Mouse (Mus musculus): ENCODE results near the gene Pomt2. TPM values are rescaled to one million over a fixed set of nuclear protein-coding genes. Genes with fewer than 3 reads are reported as not detected.

Pomt2 gene
- polyA plus RNA-seq, 1 experiment from 2014 or later = 9.5 TPM

- Histone ChIP-seq H3K4me1 (ENCODE audit: insufficient read depth, low read depth, low read length) (peaks cover 6% of the 10 kb centered on the region; the same call in 1 of the 2 replicates), H3K4me2 (replicated peaks; ENCODE audit: low read depth, low read length) (peak overlapping the region; percentile 67), H3K9ac (replicated peaks; ENCODE audit: low read depth) (peak overlapping the region; percentile 65), H3K4me3 (ENCODE audit: low read depth, low read length) (peak overlapping the region; percentile 82), H3K27ac (ENCODE audit: low read length) (peak overlapping the region; percentile 75), H3K9me3 (ENCODE audit: low read length) (no peaks in the 10 kb centered on the region), H3K36me3 (ENCODE audit: insufficient read depth, low read length) (no peaks in the 10 kb centered on the region), H3K27me3 (replicated peaks; ENCODE audit: insufficient read depth, low read length) (no peaks in the 10 kb centered on the region)
- DNase-seq (ENCODE audit: low spot score) (no peak), ATAC-seq (no peak)
- TF ChIP-seq EP300 (IDR thresholded peaks at IDR 0.05) = no peak
- WGBS = 15% methylated on average over 15 of the region's 15 CpGs
Measured at GRCm38 (mm10) chr12:87148136-87148535, 368 bp upstream of the Pomt2 start.

GRCm38 (mm10) chr12:87146966-87147365 is 802 bp downstream of the Pomt2 start, which contains the start of gene Gstz1:
Gene Gstz1 (plus strand): TSS chr12:87147165.
- peak; percentile 35 for TF ChIP-seq CTCF (IDR thresholded peaks at IDR 0.05)
- no peak for TF ChIP-seq EP300 (IDR thresholded peaks at IDR 0.05)
- Histone ChIP-seq H3K4me2 (replicated peaks; ENCODE audit: low read depth, low read length) (peak within 1 kb of the TSS; percentile 67), H3K4me3 (ENCODE audit: low read depth, low read length) (peak within 1 kb of the TSS; percentile 82), H3K27ac (ENCODE audit: low read length) (peak within 1 kb of the TSS; percentile 90), H3K9ac (replicated peaks; ENCODE audit: low read depth) (peak within 1 kb of the TSS; percentile 65), H3K4me1 (ENCODE audit: insufficient read depth, low read depth, low read length) (peaks cover 6% of the 10 kb centered on the region; the same call in 1 of the 2 replicates), H3K27me3 (replicated peaks; ENCODE audit: insufficient read depth, low read length) (no peaks in the 10 kb centered on the region), H3K36me3 (ENCODE audit: insufficient read depth, low read length) (no peaks in the 10 kb centered on the region), H3K9me3 (ENCODE audit: low read length) (no peaks in the 10 kb centered on the region)
- peak; percentile 96 for DNase-seq (ENCODE audit: low spot score)
- WGBS = 2% methylated on average over 27 of the region's 27 CpGs
- peak; percentile 84 for ATAC-seq

- Histone ChIP-seq H3K27me3 (replicated peaks; ENCODE audit: insufficient read depth, low read length) (no peaks in the 10 kb centered on the region), H3K4me1 (ENCODE audit: insufficient read depth, low read depth, low read length) (no peaks in the 10 kb centered on the region), H3K36me3 (ENCODE audit: insufficient read depth, low read length) (no peaks in the 10 kb centered on the region), H3K4me2 (replicated peaks; ENCODE audit: low read depth, low read length) (no peak overlapping the region), H3K27ac (ENCODE audit: low read length) (no peak overlapping the region), H3K9me3 (ENCODE audit: low read length) (no peaks in the 10 kb centered on the region), H3K9ac (replicated peaks; ENCODE audit: low read depth) (no peak overlapping the region), H3K4me3 (ENCODE audit: low read depth, low read length) (no peak overlapping the region)
- DNase-seq (ENCODE audit: low spot score) (no peak), ATAC-seq (no peak)
- TF ChIP-seq EP300 (IDR thresholded peaks at IDR 0.05) = no peak
- TF ChIP-seq CTCF (IDR thresholded peaks at IDR 0.05) = peak; percentile 29; the same call in 1 of the 2 replicates
- 57% methylated on average over 2 of the region's 2 CpGs for WGBS
Measured at GRCm38 (mm10) chr12:87142156-87142555, 5.6 kb downstream of the Pomt2 start.

- WGBS = 64% methylated on average over 2 of the region's 2 CpGs
Measured at GRCm38 (mm10) chr12:87138768-87139167, 9.0 kb downstream of the Pomt2 start.

GRCm38 (mm10) chr12:87138342-87138701 is 9.4 kb downstream of the Pomt2 start:
- no peak overlapping the region for H3K27ac ChIP-seq (ENCODE audit: low read length)
- 80% methylated on average over 2 of the region's 2 CpGs for WGBS
- no peaks in the 10 kb centered on the region for H3K9me3 ChIP-seq (ENCODE audit: low read length)
- TF ChIP-seq CTCF (IDR thresholded peaks at IDR 0.05) = no peak
- no peak for TF ChIP-seq EP300 (IDR thresholded peaks at IDR 0.05)
- ATAC-seq (no peak), DNase-seq (ENCODE audit: low spot score) (no peak)
- no peaks in the 10 kb centered on the region for H3K36me3 ChIP-seq (ENCODE audit: insufficient read depth, low read length)
- H3K4me2 ChIP-seq (replicated peaks; ENCODE audit: low read depth, low read length) = no peak overlapping the region
- H3K4me1 ChIP-seq (ENCODE audit: insufficient read depth, low read depth, low read length) = no peaks in the 10 kb centered on the region
- no peak overlapping the region for H3K9ac ChIP-seq (replicated peaks; ENCODE audit: low read depth)
- H3K27me3 ChIP-seq (replicated peaks; ENCODE audit: insufficient read depth, low read length) = no peaks in the 10 kb centered on the region
- H3K4me3 ChIP-seq (ENCODE audit: low read depth, low read length) = no peak overlapping the region

More at GRCm38 (mm10) chr12:87138768-87139167, 9.0 kb downstream of the Pomt2 start:
- Histone ChIP-seq H3K4me2 (replicated peaks; ENCODE audit: low read depth, low read length) (no peak overlapping the region), H3K27ac (ENCODE audit: low read length) (no peak overlapping the region), H3K4me1 (ENCODE audit: insufficient read depth, low read depth, low read length) (no peaks in the 10 kb centered on the region), H3K4me3 (ENCODE audit: low read depth, low read length) (no peak overlapping the region), H3K9ac (replicated peaks; ENCODE audit: low read depth) (no peak overlapping the region), H3K9me3 (ENCODE audit: low read length) (no peaks in the 10 kb centered on the region), H3K36me3 (ENCODE audit: insufficient read depth, low read length) (no peaks in the 10 kb centered on the region), H3K27me3 (replicated peaks; ENCODE audit: insufficient read depth, low read length) (no peaks in the 10 kb centered on the region)
- DNase-seq (ENCODE audit: low spot score) = no peak
- TF ChIP-seq EP300 (IDR thresholded peaks at IDR 0.05) (no peak), CTCF (IDR thresholded peaks at IDR 0.05) (no peak)
- no peak for ATAC-seq

- Histone ChIP-seq H3K36me3 (ENCODE audit: insufficient read depth, low read length) (no peaks in the 10 kb centered on the region), H3K4me3 (ENCODE audit: low read depth, low read length) (no peak overlapping the region), H3K9me3 (ENCODE audit: low read length) (no peaks in the 10 kb centered on the region), H3K27ac (ENCODE audit: low read length) (no peak overlapping the region), H3K27me3 (replicated peaks; ENCODE audit: insufficient read depth, low read length) (no peaks in the 10 kb centered on the region), H3K9ac (replicated peaks; ENCODE audit: low read depth) (no peak overlapping the region), H3K4me1 (ENCODE audit: insufficient read depth, low read depth, low read length) (no peaks in the 10 kb centered on the region), H3K4me2 (replicated peaks; ENCODE audit: low read depth, low read length) (no peak overlapping the region)
- ATAC-seq (no peak), DNase-seq (ENCODE audit: low spot score) (no peak)
- no peak for TF ChIP-seq EP300 (IDR thresholded peaks at IDR 0.05)
- no peak for TF ChIP-seq CTCF (IDR thresholded peaks at IDR 0.05)
- WGBS = 79% methylated on average over 15 of the region's 15 CpGs
Measured at GRCm38 (mm10) chr12:87137439-87138341, 10.1 kb downstream of the Pomt2 start.

All from lung, postnatal 0 days (tissue).